ENCODE assay signal across 25 mouse cellular contexts in genomic region chr1:121451009-121451408, GRCm38 (mm10). TPM values are rescaled to one million over a fixed set of nuclear protein-coding genes. Genes with fewer than 3 reads are reported as not detected.
DNase-seq lines count a peak whose midpoint lies in the region; ATAC-seq lines count a peak whose summit lies in the region.
"Had no signal": no experiment of that assay in that cellular context is flagged by ENCODE, and none has a peak within 500 bp of the region (broad histone marks: within the 10 kb centered on the region; RNA-seq: fewer than 3 reads in every experiment).

No protein-coding gene starts in this region.

- H3K4me3 ChIP-seq in forebrain, embryonic 14.5 days (ENCODE audit: low read depth, low read length) = no peak overlapping the region
- no peak overlapping the region for H3K4me3 ChIP-seq in forebrain, embryonic 11.5 days (ENCODE audit: low read depth, low read length)
- H3K4me3 ChIP-seq in embryonic facial prominence, embryonic 15.5 days (replicated peaks) = no peak overlapping the region
- H3K4me3 ChIP-seq: erythroblast, embryonic 14.5 days; forebrain, embryonic 13.5 days; gastrocnemius, adult 2 months; hindbrain, embryonic 13.5 days had no signal

- 0 out of 2 replicates have a peak, but pooled peaks have one; percentile 35 for ATAC-seq in forebrain, embryonic 14.5 days
- no peak for ATAC-seq in forebrain, embryonic 11.5 days (replicated peaks; ENCODE audit: low FRiP score)
- ATAC-seq in embryonic facial prominence, embryonic 15.5 days (ENCODE audit: insufficient number of reproducible peaks, low FRiP score, low TSS enrichment, low read depth) = 0 out of 2 replicates have a peak, but pooled peaks have one; percentile 52
- ATAC-seq: activated CD4-positive, CD25-positive, alpha-beta regulatory T cell, adult 4 months; CD4-positive, CD25-positive, alpha-beta regulatory T cell, adult 4 months; forebrain, embryonic 13.5 days; forebrain, postnatal 0 days; hindbrain, embryonic 16.5 days; inflammation-experienced regulatory T-cells, adult 6 months; intestine, embryonic 16.5 days had no signal

- 79% methylated on average over 7 of the region's 7 CpGs for WGBS in forebrain, embryonic 14.5 days
- WGBS in forebrain, embryonic 11.5 days = 89% methylated on average over 7 of the region's 7 CpGs
- WGBS in embryonic facial prominence, embryonic 15.5 days = 70% methylated on average over 7 of the region's 7 CpGs

- H3K36me3 ChIP-seq in forebrain, embryonic 14.5 days (ENCODE audit: control insufficient read depth, insufficient read depth, low read length) = peaks cover 48% of the 10 kb centered on the region
- no peaks in the 10 kb centered on the region for H3K36me3 ChIP-seq in forebrain, embryonic 11.5 days (ENCODE audit: control insufficient read depth, insufficient read depth, low read length)
- H3K36me3 ChIP-seq in embryonic facial prominence, embryonic 15.5 days = peaks cover 28% of the 10 kb centered on the region

- H3K27me3 ChIP-seq in forebrain, embryonic 14.5 days (replicated peaks; ENCODE audit: control insufficient read depth, insufficient read depth, low read length) = no peaks in the 10 kb centered on the region
- no peaks in the 10 kb centered on the region for H3K27me3 ChIP-seq in forebrain, embryonic 11.5 days (ENCODE audit: control insufficient read depth, insufficient read depth, low read length)
- H3K27me3 ChIP-seq in embryonic facial prominence, embryonic 15.5 days = no peaks in the 10 kb centered on the region
- H3K27me3 ChIP-seq: forebrain, embryonic 13.5 days; hindbrain, embryonic 13.5 days had no signal

- H3K4me2 ChIP-seq in forebrain, embryonic 14.5 days (ENCODE audit: low read length) = no peak overlapping the region
- no peak overlapping the region for H3K4me2 ChIP-seq in forebrain, embryonic 11.5 days (ENCODE audit: low read depth, low read length, severe bottlenecking)
- H3K4me2 ChIP-seq in embryonic facial prominence, embryonic 15.5 days (replicated peaks) = no peak overlapping the region
- H3K4me2 ChIP-seq: forebrain, embryonic 13.5 days; heart, embryonic 11.5 days; hindbrain, embryonic 13.5 days had no signal

- H3K9me3 ChIP-seq in forebrain, embryonic 14.5 days (replicated peaks; ENCODE audit: control insufficient read depth, low read length) = no peaks in the 10 kb centered on the region
- H3K9me3 ChIP-seq in forebrain, embryonic 11.5 days (ENCODE audit: control insufficient read depth, low read length) = no peaks in the 10 kb centered on the region
- H3K9me3 ChIP-seq in embryonic facial prominence, embryonic 15.5 days (replicated peaks) = no peaks in the 10 kb centered on the region
- H3K9me3 ChIP-seq: forebrain, embryonic 13.5 days; hindbrain, embryonic 13.5 days had no signal

- no peak for DNase-seq in forebrain, embryonic 14.5 days (ENCODE audit: low spot score)
- DNase-seq in forebrain, embryonic 11.5 days (ENCODE audit: low spot score) = no peak
- DNase-seq in right cerebral cortex, postnatal 10 days (ENCODE audit: low spot score in 2 of 2) = peak; percentile 44 to 47
- DNase-seq in right cerebral cortex, postnatal 14 days = no peak
- no peak for DNase-seq in thymus, adult 18-20 months
- DNase-seq: adrenal gland, adult 8-10 months; adrenal gland, postnatal 25 days; cerebellum, adult 18-20 months; cerebellum, adult 9-10 months; cerebellum, postnatal 25 days; embryo, embryonic 11 days; forebrain, postnatal 0 days; gastrocnemius, adult 2 months; gastrocnemius, postnatal 14 days; heart, adult 11 months had no signal

- no peaks in the 10 kb centered on the region for H3K4me1 ChIP-seq in forebrain, embryonic 14.5 days (ENCODE audit: control insufficient read depth, insufficient read depth, low read length)
- no peaks in the 10 kb centered on the region for H3K4me1 ChIP-seq in forebrain, embryonic 11.5 days (replicated peaks; ENCODE audit: control insufficient read depth, insufficient read depth, low read length)
- peaks cover 7% of the 10 kb centered on the region; the same call in 1 of the 2 replicates for H3K4me1 ChIP-seq in embryonic facial prominence, embryonic 15.5 days

- no peak overlapping the region for H3K9ac ChIP-seq in forebrain, embryonic 14.5 days (ENCODE audit: low read length)
- no peak overlapping the region for H3K9ac ChIP-seq in forebrain, embryonic 11.5 days (ENCODE audit: low read length)
- no peak overlapping the region for H3K9ac ChIP-seq in embryonic facial prominence, embryonic 15.5 days
- H3K9ac ChIP-seq: forebrain, embryonic 13.5 days; forebrain, postnatal 0 days; hindbrain, embryonic 13.5 days had no signal

- H3K27ac ChIP-seq in forebrain, embryonic 14.5 days (ENCODE audit: low read depth, low read length) = no peak overlapping the region
- H3K27ac ChIP-seq in forebrain, embryonic 11.5 days (ENCODE audit: low read depth, low read length) = no peak overlapping the region
- H3K27ac ChIP-seq in embryonic facial prominence, embryonic 15.5 days (replicated peaks) = no peak overlapping the region
- H3K27ac ChIP-seq: forebrain, embryonic 13.5 days; gastrocnemius, adult 2 months; hindbrain, embryonic 13.5 days had no signal

RNA-seq across cellular contexts. Expression of gene Ccdc93, which starts 20.2 kb away (rescaled TPM):
- 5.8 and 8.2 TPM in 2 replicates for polyA plus RNA-seq in forebrain, embryonic 14.5 days (2014; fragmentation: Nextera tagmentation; extraction: Ambion mirVana)
- 10.5 and 10.7 TPM in 2 replicates for polyA plus RNA-seq in forebrain, embryonic 11.5 days (2014; fragmentation: Nextera tagmentation; extraction: Ambion mirVana)
- 11.9 and 12.3 TPM in 2 replicates for polyA plus RNA-seq in embryonic facial prominence, embryonic 15.5 days (2015; fragmentation: Nextera tagmentation; extraction: Ambion mirVana)

Comparison
In these comparisons a context has a peak if more than half of its experiments do, and no peak if none do; other contexts are left out.
1. DNase-seq: peak in right cerebral cortex, postnatal 10 days (2 of 2); none in forebrain, embryonic 14.5 days (single experiment), forebrain, embryonic 11.5 days (single experiment), right cerebral cortex, postnatal 14 days (single experiment) and thymus, adult 18-20 months (0 of 2).